9 mouse cellular contexts compared by ENCODE assay signal in the genomic region with DNA sequence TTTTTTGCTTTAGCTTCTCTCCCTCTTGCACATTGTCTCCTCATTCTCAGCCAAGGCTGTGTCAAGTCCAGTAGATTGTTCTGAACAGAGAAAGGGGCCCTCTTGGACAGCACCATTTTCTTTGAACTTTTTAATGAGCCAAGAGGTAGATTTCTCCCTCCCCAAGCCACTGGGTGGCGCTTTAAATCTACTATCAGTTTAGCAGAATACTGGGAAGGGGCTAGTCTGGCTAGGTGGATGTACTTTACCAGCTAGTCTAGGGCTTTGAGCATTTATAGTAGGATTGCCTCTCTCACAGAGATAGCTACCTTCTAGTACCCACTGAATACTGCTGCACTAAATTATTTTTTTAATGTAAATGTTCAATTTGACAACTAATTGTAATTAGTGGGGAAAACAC. TPM values are rescaled to one million over a fixed set of nuclear protein-coding genes. Genes with fewer than 3 reads are reported as not detected.
DNase-seq lines count a peak whose midpoint lies in the region; ATAC-seq lines count a peak whose summit lies in the region.
"Had no signal": no experiment of that assay in that cellular context is flagged by ENCODE, and none has a peak within 500 bp of the region (broad histone marks: within the 10 kb centered on the region; RNA-seq: fewer than 3 reads in every experiment).

No protein-coding gene starts in this region.

- no peaks in the 10 kb centered on the region for H3K9me3 ChIP-seq in hindbrain, embryonic 14.5 days (ENCODE audit: control insufficient read depth, low read length)
- H3K9me3 ChIP-seq: embryonic facial prominence, embryonic 13.5 days had no signal

- H3K4me2 ChIP-seq in hindbrain, embryonic 14.5 days (replicated peaks) = no peak overlapping the region
- H3K4me2 ChIP-seq: embryonic facial prominence, embryonic 13.5 days had no signal

- DNase-seq in cerebellum, postnatal 14 days = peak; percentile 74 to 81
- no peak for DNase-seq in cerebellum, adult 11 months
- peak; percentile 58 for DNase-seq in right cerebral cortex, postnatal 14 days
- DNase-seq in right cerebral cortex, adult 18-20 months = no peak
- peak; percentile 79 for DNase-seq in hindbrain, embryonic 14.5 days (ENCODE audit: low spot score)
- peak; percentile 88 for DNase-seq in retina, embryonic 14.5 days (ENCODE audit: low spot score)
- no peak for DNase-seq in natural killer cell, adult 2 months (ENCODE audit: low spot score in 2 of 2)
- DNase-seq in ovary, postnatal 14 days (ENCODE audit: low spot score) = no peak

- H3K4me3 ChIP-seq in hindbrain, embryonic 14.5 days (replicated peaks; ENCODE audit: low read length) = no peak overlapping the region
- H3K4me3 ChIP-seq: embryonic facial prominence, embryonic 13.5 days had no signal

- peak; percentile 77; the same call in 1 of the 2 replicates for ATAC-seq in hindbrain, embryonic 14.5 days (ENCODE audit: low FRiP score)

- H3K9ac ChIP-seq in hindbrain, embryonic 14.5 days = no peak overlapping the region
- H3K9ac ChIP-seq: embryonic facial prominence, embryonic 13.5 days had no signal

- H3K36me3 ChIP-seq in hindbrain, embryonic 14.5 days (replicated peaks; ENCODE audit: control insufficient read depth, insufficient read depth) = no peaks in the 10 kb centered on the region
- H3K36me3 ChIP-seq: embryonic facial prominence, embryonic 13.5 days had no signal

- peaks cover 13% of the 10 kb centered on the region for H3K4me1 ChIP-seq in hindbrain, embryonic 14.5 days (replicated peaks; ENCODE audit: control insufficient read depth, insufficient read depth, low read length)
- H3K4me1 ChIP-seq: embryonic facial prominence, embryonic 13.5 days had no signal

- WGBS in hindbrain, embryonic 14.5 days = 0% methylated on average over 1 of the region's 1 CpGs

- no peak overlapping the region for H3K27ac ChIP-seq in hindbrain, embryonic 14.5 days
- H3K27ac ChIP-seq: embryonic facial prominence, embryonic 13.5 days had no signal

- no peaks in the 10 kb centered on the region for H3K27me3 ChIP-seq in hindbrain, embryonic 14.5 days (ENCODE audit: control insufficient read depth, insufficient read depth, low read length)

RNA-seq across cellular contexts. Expression of gene Pde1b, which starts 20.3 kb away (rescaled TPM):
- 88.9 and 90.0 TPM in 2 replicates for polyA plus RNA-seq in hindbrain, embryonic 14.5 days (2014; fragmentation: Nextera tagmentation; extraction: Ambion mirVana)

RNA-seq across cellular contexts. Expression of gene Nckap1l, which starts 28.9 kb away (rescaled TPM):
- 2.0 and 2.2 TPM in 2 replicates for polyA plus RNA-seq in hindbrain, embryonic 14.5 days (2014; fragmentation: Nextera tagmentation; extraction: Ambion mirVana)

RNA-seq across cellular contexts. Expression of gene Gtsf2, which starts 34.2 kb away (rescaled TPM):
- polyA plus RNA-seq in hindbrain, embryonic 14.5 days (2014; fragmentation: Nextera tagmentation; extraction: Ambion mirVana) = not detected in 2 replicates
- polyA plus RNA-seq: embryonic facial prominence, embryonic 13.5 days had no signal

RNA-seq across cellular contexts. Expression of gene Gtsf1, which starts 52.2 kb away (rescaled TPM):
- not detected in 2 replicates for polyA plus RNA-seq in hindbrain, embryonic 14.5 days (2014; fragmentation: Nextera tagmentation; extraction: Ambion mirVana)
- polyA plus RNA-seq: embryonic facial prominence, embryonic 13.5 days had no signal

RNA-seq across cellular contexts. Expression of gene Ppp1r1a, which starts 55.3 kb away (rescaled TPM):
- 124 and 125 TPM in 2 replicates for polyA plus RNA-seq in hindbrain, embryonic 14.5 days (2014; fragmentation: Nextera tagmentation; extraction: Ambion mirVana)

Comparison
In these comparisons a context has a peak if more than half of its experiments do, and no peak if none do; other contexts are left out.
1. DNase-seq: peak in cerebellum, postnatal 14 days (2 of 2), right cerebral cortex, postnatal 14 days (single experiment), hindbrain, embryonic 14.5 days (single experiment) and retina, embryonic 14.5 days (single experiment); none in cerebellum, adult 11 months (single experiment), right cerebral cortex, adult 18-20 months (single experiment), natural killer cell, adult 2 months (0 of 2) and ovary, postnatal 14 days (single experiment).